Mouse (Mus musculus) spleen, adult 2 months (tissue): ENCODE results near the gene Serpine2. TPM values are rescaled to one million over a fixed set of nuclear protein-coding genes. Genes with fewer than 3 reads are reported as not detected.

Experiments
- DNase-seq, 2 experiments: peaks; one replicate each; pipeline versions ENCODE4 v3.0.0 to v3.0.0-alpha.2; 2012 to 2021; ENCODE audit warnings: low spot score in 2 of 2, low read depth in 1 of 2
- H3K27ac ChIP-seq: fragments of 200-500 bp; 2 replicates; pipeline ENCODE4 v1.5.1; 2012; ENCODE audit warnings: low read length, inconsistent platforms; ENCODE audit not compliant: insufficient read depth
- H3K27me3 ChIP-seq: fragments of 200-500 bp; 2 replicates; pipeline ENCODE4 v1.6.1; 2012; ENCODE audit warnings: mild to moderate bottlenecking, moderate library complexity, low read length, inconsistent platforms; ENCODE audit not compliant: control insufficient read depth, insufficient read depth
- H3K36me3 ChIP-seq: fragments of 200-500 bp; 2 replicates; pipeline ENCODE4 v1.6.1; 2012; ENCODE audit warnings: mild to moderate bottlenecking, low read length, inconsistent platforms; ENCODE audit not compliant: control insufficient read depth, insufficient read depth
- H3K4me1 ChIP-seq: fragments of 200-500 bp; 2 replicates; pipeline ENCODE4 v1.6.1; 2011; ENCODE audit warnings: inconsistent platforms; ENCODE audit not compliant: control insufficient read depth, insufficient read depth, insufficient read length
- H3K4me3 ChIP-seq: fragments of 200-500 bp; 2 replicates; pipeline ENCODE4 v1.5.1; 2011; ENCODE audit warnings: mild to moderate bottlenecking, inconsistent platforms; ENCODE audit not compliant: insufficient read depth, insufficient read length; ENCODE audit errors: extremely low read depth
- CTCF ChIP-seq: fragments of 200-500 bp; IDR thresholded peaks from 2 replicates; pipeline ENCODE4 v1.5.1; 2011; ENCODE audit warnings: mild to moderate bottlenecking, inconsistent platforms; ENCODE audit not compliant: insufficient read depth, insufficient read length, insufficient replicate concordance; ENCODE audit errors: extremely low read depth
- POLR2A ChIP-seq: fragments of 200-500 bp; IDR thresholded peaks from 2 replicates; pipeline ENCODE4 v1.6.1; 2011; ENCODE audit warnings: low read depth, low read length, inconsistent platforms
- WGBS: fragments of 180-500 bp; shearing (Covaris S2); methylation state at CpG from one replicate; pipeline ENCODE4 v1.1.7; 2018; 5-methylcytosine and 5-hydroxymethylcytosine counted together
- polyA plus RNA-seq: library from polyadenylated mRNA; depleted of rRNA; stranded (reverse); fragments of >200 nt; gene quantifications from 2 replicates; pipeline ENCODE4 v1.2.3, GENCODE M21; 2012; rRNA removed

Serpine2 gene
- polyA plus RNA-seq, 1 experiment = 12.3 TPM

DNA sequence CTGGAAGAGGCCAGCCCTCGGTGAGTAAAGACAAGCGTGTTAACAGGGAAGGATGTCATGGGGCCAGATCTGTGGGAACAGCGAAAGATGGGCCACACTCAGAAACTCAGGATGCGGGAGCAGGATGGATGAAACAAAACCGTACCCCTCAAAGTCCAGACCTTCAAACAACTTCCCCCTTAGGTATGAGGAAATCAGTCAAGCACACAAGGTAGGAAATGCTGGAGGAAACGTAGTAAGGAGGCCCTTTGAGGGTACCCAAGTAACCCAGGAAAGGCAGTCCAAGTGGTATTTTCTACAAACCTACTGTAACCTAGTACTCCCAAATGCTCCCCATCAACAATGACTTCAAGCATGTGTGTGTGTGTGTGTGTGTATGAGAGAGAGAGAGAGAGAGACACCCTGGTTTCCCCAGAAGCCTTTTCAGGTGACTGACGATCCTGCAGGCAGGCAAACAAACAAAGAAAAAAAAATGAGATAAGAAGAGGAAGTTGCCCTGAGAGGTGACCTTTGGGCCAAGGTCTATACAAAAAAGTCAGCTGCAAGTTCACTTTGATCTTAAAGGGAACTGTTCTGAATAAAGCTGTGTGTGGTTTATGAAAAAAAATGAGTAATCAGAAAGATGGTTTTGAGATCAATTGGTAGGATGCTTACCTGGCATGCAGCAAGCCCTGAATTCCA lies 108.8 kb downstream of the Serpine2 start:
- TF ChIP-seq POLR2A (no peak), CTCF (no peak)
- Histone ChIP-seq H3K27ac (peak overlapping the region; percentile 68), H3K4me3 (no peak overlapping the region)

DNA sequence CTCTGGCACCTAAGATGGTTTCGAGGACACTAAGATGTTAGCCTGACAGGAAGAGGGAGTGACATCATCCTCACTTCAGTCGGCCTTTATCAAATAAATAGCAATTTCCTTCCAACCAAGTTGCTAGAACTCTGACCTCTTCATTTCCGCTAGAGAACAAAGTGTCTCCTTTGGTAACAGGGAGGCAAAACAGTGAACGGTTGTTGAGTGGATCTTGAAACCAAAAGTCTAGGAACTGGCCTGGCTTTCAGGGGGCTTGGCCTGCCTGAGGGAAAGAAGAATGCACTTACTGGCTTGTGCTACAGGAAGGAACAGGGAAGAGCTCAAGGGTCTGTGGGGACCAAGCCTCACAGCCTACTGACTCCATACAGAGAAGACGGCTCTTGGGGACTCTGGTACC lies 109.8 kb downstream of the Serpine2 start:
- no peaks in the 10 kb centered on the region for H3K27me3 ChIP-seq
- no peak overlapping the region for H3K4me3 ChIP-seq
- DNase-seq = no peak
- peaks cover 23% of the 10 kb centered on the region for H3K4me1 ChIP-seq
- H3K36me3 ChIP-seq = no peaks in the 10 kb centered on the region
- 35% methylated on average over 5 of the region's 5 CpGs for WGBS
- TF ChIP-seq POLR2A (no peak), CTCF (no peak)
- peak overlapping the region; percentile 68 for H3K27ac ChIP-seq

More for the DNA sequence above, 108.8 kb downstream of the Serpine2 start:
- Histone ChIP-seq H3K36me3 (no peaks in the 10 kb centered on the region), H3K4me1 (peaks cover 25% of the 10 kb centered on the region), H3K27me3 (no peaks in the 10 kb centered on the region)
- DNase-seq = no peak
- 33% methylated on average over 7 of the region's 7 CpGs for WGBS

DNA sequence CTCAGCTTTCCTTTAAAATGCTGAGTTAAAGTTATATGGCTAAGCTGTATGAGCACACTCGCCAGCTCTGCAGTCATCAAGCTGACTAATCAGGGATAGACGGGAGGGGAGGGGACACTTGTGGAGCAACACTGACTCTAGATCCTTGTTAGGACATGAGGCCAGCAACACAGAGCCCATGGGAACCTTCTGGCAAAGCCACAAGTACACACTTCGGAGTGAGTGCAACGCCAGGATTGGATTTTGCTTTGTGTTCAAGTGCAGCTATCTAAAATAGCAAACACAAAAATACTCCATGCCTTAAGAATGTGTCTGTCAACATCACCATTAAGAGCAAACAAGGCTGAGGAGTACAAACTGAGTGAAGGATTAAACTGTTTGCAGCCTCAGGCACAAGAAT lies 114.9 kb downstream of the Serpine2 start:
- no peak for DNase-seq
- Histone ChIP-seq H3K27me3 (no peaks in the 10 kb centered on the region), H3K36me3 (no peaks in the 10 kb centered on the region), H3K27ac (no peak overlapping the region), H3K4me3 (no peak overlapping the region), H3K4me1 (peaks cover 3% of the 10 kb centered on the region; the same call in 1 of the 2 replicates)
- TF ChIP-seq POLR2A (no peak), CTCF (no peak)
- 85% methylated on average over 4 of the region's 4 CpGs for WGBS

Other genes starting within 250 kb of the Serpine2 start
- gene Ap1s3, start 189.2 kb downstream of the Serpine2 start, polyA plus RNA-seq = 65.9 and 138 TPM in 2 replicates
- gene Mrpl44, start 85.2 kb downstream of the Serpine2 start, polyA plus RNA-seq = 5.0 and 7.4 TPM in 2 replicates
- gene Wdfy1, start 85.0 kb downstream of the Serpine2 start, polyA plus RNA-seq = 22.1 and 31.9 TPM in 2 replicates